Mouse (Mus musculus): ENCODE data around the gene Tgfb3. TPM values are rescaled to one million over a fixed set of nuclear protein-coding genes. Genes with fewer than 3 reads are reported as not detected.

Gene Tgfb3
- total RNA-seq, 2 experiments from 2014 or later: 25.6 to 31.7 TPM

DNA sequence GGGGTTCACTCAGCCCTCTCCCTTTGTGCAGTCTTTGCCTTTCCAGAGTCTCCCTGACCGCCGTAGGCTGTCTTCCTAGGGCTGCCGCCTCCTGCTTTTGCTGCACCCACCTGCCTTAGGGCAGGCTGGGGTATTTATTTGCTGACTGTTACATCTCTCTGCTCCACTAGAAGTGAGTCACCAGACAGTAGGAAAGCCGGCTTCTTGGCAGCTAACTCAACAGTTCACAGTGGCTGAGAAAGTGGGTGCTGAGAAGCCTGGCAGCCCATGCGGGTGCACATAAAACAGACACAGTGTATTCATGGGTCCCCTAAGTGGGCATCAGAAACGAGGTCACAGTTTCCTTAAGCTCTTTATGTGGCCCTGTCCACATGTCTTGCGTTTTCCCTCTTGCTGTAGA, 7.0 kb upstream of the Tgfb3 start:
- intact Hi-C loops (cut with DNase I; ENCODE audit: low total_unique reads): no loop called here
- DNase-seq: no peak

DNA sequence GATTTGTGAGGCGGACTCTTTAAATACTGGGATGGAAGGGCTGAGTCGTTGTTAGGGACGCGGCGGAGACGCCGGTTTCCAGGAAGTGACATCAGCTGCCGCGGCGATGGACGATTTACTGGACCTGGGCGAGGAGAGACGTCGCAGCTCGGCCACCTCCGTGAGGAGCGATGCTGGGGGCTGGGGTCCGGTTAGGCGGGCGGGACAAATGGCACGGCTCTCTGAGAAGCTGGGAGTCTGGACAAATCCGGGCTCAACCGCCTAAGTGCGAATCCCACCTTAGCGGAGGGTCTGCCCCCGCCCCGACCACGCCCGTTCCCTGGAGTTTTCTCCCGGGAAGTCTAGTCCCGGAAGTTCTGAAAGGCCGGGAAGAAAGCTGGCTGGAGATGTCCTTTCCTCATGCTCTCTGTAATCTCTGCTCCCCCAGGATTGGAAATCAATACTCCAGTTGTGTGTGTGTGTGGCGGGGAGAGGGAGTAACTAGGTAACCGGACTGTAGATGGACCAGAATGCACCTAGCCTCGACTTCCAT, 3.7 kb upstream of the Tgfb3 start, which contains the start of gene Ift43:
Ift43 (plus strand) TSS at position 61 of the 532 bp plus-strand sequence.
- peak; percentile 86 for DNase-seq
- intact Hi-C loops (cut with DNase I; ENCODE audit: low total_unique reads): no loop called here

DNA sequence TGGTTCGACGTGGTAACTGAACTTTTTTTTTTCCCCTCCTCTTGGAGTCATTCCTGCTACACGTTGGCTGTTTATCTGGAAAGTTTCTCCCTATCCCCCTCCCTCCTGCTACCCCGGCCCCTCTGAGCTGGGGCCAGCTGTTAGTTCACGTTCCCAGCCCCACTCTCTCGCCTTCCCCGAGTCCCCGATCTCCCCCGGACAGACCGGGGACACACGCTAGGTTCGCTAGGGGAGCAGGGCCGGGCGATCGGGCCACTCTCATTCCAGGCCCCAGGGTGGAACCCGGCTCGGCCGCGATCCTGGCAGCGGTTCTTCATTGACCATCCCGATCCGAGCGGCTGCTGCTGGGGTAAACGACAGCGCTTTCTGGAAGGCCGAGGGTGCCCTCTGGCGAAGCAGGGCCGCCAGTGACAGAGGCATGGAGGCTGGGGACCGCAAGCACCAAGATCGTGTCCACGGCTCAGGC, 394 bp upstream of the Tgfb3 start:
- intact Hi-C loops (cut with DNase I; ENCODE audit: low total_unique reads): loop anchor here (5.0 kb wide), 2 partner anchors 127 to 222 kb away; no protein-coding TSS in a partner anchor
- DNase-seq: peak; percentile 95

- intact Hi-C loops (cut with DNase I; ENCODE audit: low total_unique reads): loop anchor here (5.0 kb wide), 2 partner anchors 126 to 221 kb away; no protein-coding TSS in a partner anchor
- no peak for DNase-seq
Measured at GRCm38 (mm10) chr12:86078176-86078552, 677 bp downstream of the Tgfb3 start.

DNA sequence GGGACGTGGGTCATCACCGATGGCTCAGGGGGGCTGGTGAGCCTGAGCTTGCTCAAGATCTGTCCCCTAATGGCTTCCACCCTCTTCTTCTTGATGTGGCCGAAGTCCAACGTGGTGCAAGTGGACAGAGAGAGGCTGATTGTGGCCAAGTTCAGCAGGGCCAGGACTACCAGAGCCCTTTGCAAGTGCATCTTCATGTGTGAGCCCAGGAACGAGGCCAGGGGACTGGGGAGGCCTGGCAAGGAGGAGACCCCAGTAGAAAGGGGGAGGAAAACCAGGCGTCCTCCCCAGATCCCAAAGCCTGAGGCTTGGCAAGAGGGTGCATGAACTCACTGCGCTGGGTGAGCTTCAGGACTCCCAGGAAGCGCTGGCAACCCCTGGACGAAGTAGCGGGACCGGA, 1.1 kb downstream of the Tgfb3 start:
- peak; percentile 48 for DNase-seq
- intact Hi-C loops (cut with DNase I; ENCODE audit: low total_unique reads): loop anchor here (5.0 kb wide), 2 partner anchors 125 to 220 kb away; no protein-coding TSS in a partner anchor

DNA sequence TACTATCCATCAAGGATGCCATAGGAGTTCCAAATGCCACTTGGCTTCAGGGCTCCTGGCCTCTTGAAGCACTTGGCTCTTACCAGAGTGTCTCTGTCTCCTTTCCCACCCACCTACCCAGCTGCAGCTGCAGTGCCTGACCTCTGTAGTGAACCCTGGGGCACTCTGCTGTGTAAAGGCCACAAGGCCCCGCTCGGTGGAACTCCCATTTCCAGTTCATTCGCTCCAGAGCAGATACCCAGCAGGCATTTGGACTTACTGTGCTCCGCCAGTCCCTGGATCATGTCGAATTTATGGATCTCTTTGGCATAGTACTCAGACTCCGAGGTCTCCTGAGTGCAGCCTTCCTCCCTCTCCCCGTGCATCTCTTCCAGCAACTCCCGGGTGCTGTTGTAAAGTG, 1.5 kb downstream of the Tgfb3 start:
- DNase-seq: peak; percentile 34
- intact Hi-C loops (cut with DNase I; ENCODE audit: low total_unique reads): loop anchor here (5.0 kb wide), 2 partner anchors 125 to 220 kb away; no protein-coding TSS in a partner anchor

- intact Hi-C loops (cut with DNase I; ENCODE audit: low total_unique reads): loop anchor here (5.0 kb wide), 2 partner anchors 124 to 219 kb away; no protein-coding TSS in a partner anchor
- DNase-seq: peak; percentile 41
Measured at GRCm38 (mm10) chr12:86076321-86076901, 2.4 kb downstream of the Tgfb3 start.

- intact Hi-C loops (cut with DNase I; ENCODE audit: low total_unique reads): loop anchor here (5.0 kb wide), 2 partner anchors 123 to 218 kb away; no protein-coding TSS in a partner anchor
- no peak for DNase-seq
Measured at GRCm38 (mm10) chr12:86075358-86075757, 3.5 kb downstream of the Tgfb3 start.

GRCm38 (mm10) chr12:86074681-86075080, 4.2 kb downstream of the Tgfb3 start:
- intact Hi-C loops (cut with DNase I; ENCODE audit: low total_unique reads): loop anchor here (5.0 kb wide), 3 partner anchors 47 to 217 kb away; no protein-coding TSS in a partner anchor
- DNase-seq: no peak

DNA sequence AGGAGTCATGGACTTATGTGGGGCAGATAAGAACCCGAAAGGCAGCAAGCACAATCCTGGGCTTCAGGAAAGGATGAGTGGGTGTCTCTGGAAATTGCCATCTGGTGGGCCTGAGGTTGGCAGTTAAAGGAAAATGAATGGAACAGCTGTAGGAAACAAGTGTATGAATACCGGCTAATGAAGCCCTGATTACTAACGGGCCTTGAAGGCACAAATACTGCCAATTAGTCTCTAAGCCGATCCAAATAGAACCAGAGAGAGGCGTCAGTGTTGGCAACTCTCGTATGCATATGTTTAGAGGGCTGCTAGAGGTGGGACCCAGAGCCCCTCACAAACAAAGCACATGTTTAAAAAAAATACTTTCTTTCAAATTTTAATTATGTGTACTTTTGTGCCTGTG, 7.4 kb downstream of the Tgfb3 start:
- intact Hi-C loops (cut with DNase I; ENCODE audit: low total_unique reads): loop anchor here (5.0 kb wide), 1 partner anchor 44 kb away; no protein-coding TSS in a partner anchor
- no peak for DNase-seq

GRCm38 (mm10) chr12:86064796-86065195, 14.0 kb downstream of the Tgfb3 start:
- no peak for DNase-seq
- intact Hi-C loops (cut with DNase I; ENCODE audit: low total_unique reads): no loop called here

- DNase-seq: no peak
- intact Hi-C loops (cut with DNase I; ENCODE audit: low total_unique reads): no loop called here
Measured at GRCm38 (mm10) chr12:86059341-86059740, 19.5 kb downstream of the Tgfb3 start.

DNA sequence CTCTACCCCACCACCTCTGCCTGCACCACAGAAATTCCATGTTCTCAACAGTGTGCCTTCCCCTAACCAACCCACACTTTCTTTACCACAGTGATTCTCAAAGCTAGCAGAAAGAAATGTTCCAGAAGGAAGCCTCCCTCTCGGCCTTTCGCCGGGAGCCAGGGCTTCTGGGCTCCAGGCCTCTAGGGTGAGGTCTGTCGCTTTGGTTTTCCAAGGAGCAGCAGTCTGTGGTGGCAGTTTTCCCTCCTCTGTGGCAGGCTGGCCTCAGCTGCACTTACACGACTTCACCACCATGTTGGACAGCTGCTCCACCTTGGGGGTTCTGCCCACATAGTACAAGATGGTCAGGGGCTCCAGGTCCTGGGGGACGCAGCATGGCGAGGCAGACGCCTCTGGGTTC, 21.3 kb downstream of the Tgfb3 start:
- DNase-seq: no peak

GRCm38 (mm10) chr12:86056976-86057375, 21.9 kb downstream of the Tgfb3 start:
- no peak for DNase-seq
- intact Hi-C loops (cut with DNase I; ENCODE audit: low total_unique reads): no loop called here

More for the DNA sequence above, 21.3 kb downstream of the Tgfb3 start:
- intact Hi-C loops (cut with DNase I; ENCODE audit: low total_unique reads): no loop called here

GRCm38 (mm10) chr12:86055306-86055705, 23.5 kb downstream of the Tgfb3 start:
- intact Hi-C loops (cut with DNase I; ENCODE audit: low total_unique reads): no loop called here
- no peak for DNase-seq

- no peak for DNase-seq
- intact Hi-C loops (cut with DNase I; ENCODE audit: low total_unique reads): no loop called here
Measured at GRCm38 (mm10) chr12:86051477-86051876, 27.4 kb downstream of the Tgfb3 start.

- DNase-seq: no peak
- intact Hi-C loops (cut with DNase I; ENCODE audit: low total_unique reads): no loop called here
Measured at GRCm38 (mm10) chr12:86049813-86050212, 29.0 kb downstream of the Tgfb3 start.

- no peak for DNase-seq
- intact Hi-C loops (cut with DNase I; ENCODE audit: low total_unique reads): no loop called here
Measured at GRCm38 (mm10) chr12:86047376-86047775, 31.5 kb downstream of the Tgfb3 start.

DNA sequence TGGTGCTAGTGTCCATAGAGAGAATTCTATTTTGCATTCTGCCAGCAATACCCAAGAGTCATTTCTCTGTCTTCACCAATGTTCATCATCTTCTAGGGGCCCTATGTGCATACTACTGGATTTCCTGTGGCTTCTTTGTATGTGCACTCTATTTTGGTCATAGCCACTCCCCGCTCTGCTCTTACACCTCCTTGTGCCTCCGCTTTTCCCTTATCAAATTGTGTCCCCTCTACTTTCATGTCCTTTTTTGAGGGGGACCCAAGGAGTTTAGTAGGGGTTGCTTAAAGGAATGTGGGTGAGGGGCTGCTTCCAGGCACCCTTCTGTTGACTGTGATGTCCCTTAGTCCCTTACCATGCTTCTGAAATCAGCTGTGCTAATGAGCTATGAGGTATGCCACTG, 32.1 kb downstream of the Tgfb3 start:
- no peak for DNase-seq
- intact Hi-C loops (cut with DNase I; ENCODE audit: low total_unique reads): no loop called here

DNA sequence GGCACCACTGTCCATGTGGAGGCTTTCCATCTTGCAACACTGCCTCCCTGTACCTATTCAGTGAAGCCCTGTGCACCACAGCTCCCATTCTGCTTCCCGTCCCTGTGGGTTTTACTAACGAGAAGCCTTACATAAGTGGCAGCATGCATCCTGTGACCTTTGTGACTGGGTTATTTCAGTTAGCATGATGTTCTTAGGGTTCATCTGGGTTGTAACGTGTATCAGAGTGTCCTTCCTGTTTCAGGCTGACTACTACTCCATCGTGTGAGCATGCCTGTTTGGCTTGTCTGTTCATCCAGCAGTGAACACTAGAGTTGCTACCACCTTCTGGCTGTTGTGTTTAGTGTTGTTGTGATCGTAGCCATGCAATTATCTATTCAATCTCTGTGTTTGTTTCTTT, 32.7 kb downstream of the Tgfb3 start:
- no peak for DNase-seq
- intact Hi-C loops (cut with DNase I; ENCODE audit: low total_unique reads): no loop called here

GRCm38 (mm10) chr12:86039751-86040150, 39.1 kb downstream of the Tgfb3 start:
- intact Hi-C loops (cut with DNase I; ENCODE audit: low total_unique reads): no loop called here
- no peak for DNase-seq
